ENCODE assay signal across 10 mouse cellular contexts in genomic region chr10:86825871-86826522, GRCm38 (mm10). TPM values are rescaled to one million over a fixed set of nuclear protein-coding genes. Genes with fewer than 3 reads are reported as not detected.
DNase-seq lines count a peak whose midpoint lies in the region; ATAC-seq and TF ChIP-seq lines count a peak whose summit lies in the region.
"Had no signal": no experiment of that assay in that cellular context is flagged by ENCODE, and none has a peak within 500 bp of the region (broad histone marks: within the 10 kb centered on the region; RNA-seq: fewer than 3 reads in every experiment).

No protein-coding gene starts in this region.

- ATAC-seq in heart, embryonic 16.5 days (replicated peaks; ENCODE audit: extremely low read depth, insufficient read depth, low FRiP score), result peak; percentile 94
- peak; percentile 26; the same call in 1 of the 2 replicates for ATAC-seq in lung, embryonic 14.5 days (ENCODE audit: insufficient read depth)

- TF ChIP-seq CTCF in lung, embryonic 14.5 days (IDR thresholded peaks at IDR 0.05; ENCODE audit: low read depth), result no peak

- 50% methylated on average over 10 of the region's 10 CpGs for WGBS in heart, embryonic 16.5 days
- 77% methylated on average over 10 of the region's 10 CpGs for WGBS in lung, embryonic 14.5 days

- peak overlapping the region; percentile 99 for H3K27ac ChIP-seq in heart, embryonic 16.5 days (ENCODE audit: low read length)
- H3K27ac ChIP-seq in lung, embryonic 14.5 days (ENCODE audit: low read depth), result no peak overlapping the region
- H3K27ac ChIP-seq: limb, embryonic 12.5 days; neural tube, embryonic 15.5 days had no signal

- H3K9me3 ChIP-seq in heart, embryonic 16.5 days (replicated peaks; ENCODE audit: control insufficient read depth, low read length), result no peaks in the 10 kb centered on the region
- no peaks in the 10 kb centered on the region for H3K9me3 ChIP-seq in lung, embryonic 14.5 days (ENCODE audit: low read depth, low read length)
- H3K9me3 ChIP-seq: limb, embryonic 12.5 days; neural tube, embryonic 15.5 days had no signal

- peaks cover 26% of the 10 kb centered on the region for H3K36me3 ChIP-seq in heart, embryonic 16.5 days (ENCODE audit: control insufficient read depth, insufficient read depth)
- peaks cover 16% of the 10 kb centered on the region; the same call in 1 of the 2 replicates for H3K36me3 ChIP-seq in lung, embryonic 14.5 days (ENCODE audit: insufficient read depth)

- H3K4me2 ChIP-seq in heart, embryonic 16.5 days (ENCODE audit: low read depth, low read length), result peak overlapping the region; percentile 30; the same call in 1 of the 2 replicates
- no peak overlapping the region for H3K4me2 ChIP-seq in lung, embryonic 14.5 days
- H3K4me2 ChIP-seq: limb, embryonic 12.5 days; neural tube, embryonic 15.5 days had no signal

- DNase-seq in adrenal gland, postnatal 10 days, result peak; percentile 77
- DNase-seq in adrenal gland, adult 18-20 months (ENCODE audit: low spot score in 2 of 2), result no peak
- peak; percentile 81 for DNase-seq in cerebellum, adult 9-11 months
- no peak for DNase-seq in lung, embryonic 14.5 days
- DNase-seq in frontal cortex, postnatal 36 days (ENCODE audit: low spot score in 2 of 2), result no peak
- DNase-seq in layer of hippocampus, postnatal 36 days, result no peak
- no peak for DNase-seq in frontal cortex, postnatal 25 days (ENCODE audit: low spot score in 2 of 2)

- no peaks in the 10 kb centered on the region for H3K27me3 ChIP-seq in heart, embryonic 16.5 days (ENCODE audit: control insufficient read depth, insufficient read depth, low read length)
- no peaks in the 10 kb centered on the region for H3K27me3 ChIP-seq in lung, embryonic 14.5 days (ENCODE audit: insufficient read depth, low read length)
- H3K27me3 ChIP-seq: neural tube, embryonic 15.5 days had no signal

- H3K4me1 ChIP-seq in heart, embryonic 16.5 days (ENCODE audit: control insufficient read depth, insufficient read depth, low read length), result peaks cover 20% of the 10 kb centered on the region
- no peaks in the 10 kb centered on the region for H3K4me1 ChIP-seq in lung, embryonic 14.5 days (ENCODE audit: insufficient read depth)
- H3K4me1 ChIP-seq: neural tube, embryonic 15.5 days had no signal

- no peak overlapping the region for H3K9ac ChIP-seq in heart, embryonic 16.5 days (ENCODE audit: low read length)
- no peak overlapping the region for H3K9ac ChIP-seq in lung, embryonic 14.5 days
- H3K9ac ChIP-seq: limb, embryonic 12.5 days; neural tube, embryonic 15.5 days had no signal

- H3K4me3 ChIP-seq in heart, embryonic 16.5 days (ENCODE audit: low read length), result no peak overlapping the region
- H3K4me3 ChIP-seq in lung, embryonic 14.5 days (ENCODE audit: low read depth, low read length), result no peak overlapping the region
- H3K4me3 ChIP-seq: limb, embryonic 12.5 days; neural tube, embryonic 15.5 days had no signal

RNA-seq across cellular contexts. Expression of gene Nt5dc3, which starts 47.2 kb away (rescaled TPM):
- 10 to 100 TPM; 17.4 to 21.4 TPM for total RNA-seq in adrenal gland, postnatal 10 days (2021)
- 10 to 100 TPM; 39.3 to 46.3 TPM for total RNA-seq in adrenal gland, adult 18-20 months (2021)
- polyA plus RNA-seq in heart, embryonic 16.5 days (2015; fragmentation: Nextera tagmentation; extraction: Ambion mirVana), result 4.8 and 5.0 TPM in 2 replicates
- 1.5 and 1.9 TPM in 2 replicates for polyA plus RNA-seq in lung, embryonic 14.5 days (2014; fragmentation: Nextera tagmentation; extraction: Ambion mirVana)
- 100 to 1,000 TPM; 133 to 138 TPM for total RNA-seq in layer of hippocampus, postnatal 36 days (2021)

Comparison
In these comparisons a context has a peak if more than half of its experiments do, and no peak if none do; other contexts are left out.
1. DNase-seq: peak in adrenal gland, postnatal 10 days (single experiment) and cerebellum, adult 9-11 months (single experiment); none in adrenal gland, adult 18-20 months (0 of 2), lung, embryonic 14.5 days (single experiment), frontal cortex, postnatal 36 days (0 of 2), layer of hippocampus, postnatal 36 days (0 of 2) and frontal cortex, postnatal 25 days (0 of 2).